Mouse (Mus musculus) CD4-positive, CD25-positive, alpha-beta regulatory T cell, adult 9 weeks (primary cell): ENCODE results near the gene Shisa8. TPM values are rescaled to one million over a fixed set of nuclear protein-coding genes. Genes with fewer than 3 reads are reported as not detected.

Source experiments
- polyA plus RNA-seq: library from polyadenylated mRNA; unstranded; fragments of 100-300 nt; shearing (Covaris generic); gene quantifications from one replicate; pipeline ENCODE4 v1.2.1, GENCODE M21; 2017

The Shisa8 gene
- polyA plus RNA-seq = not detected

DNA sequence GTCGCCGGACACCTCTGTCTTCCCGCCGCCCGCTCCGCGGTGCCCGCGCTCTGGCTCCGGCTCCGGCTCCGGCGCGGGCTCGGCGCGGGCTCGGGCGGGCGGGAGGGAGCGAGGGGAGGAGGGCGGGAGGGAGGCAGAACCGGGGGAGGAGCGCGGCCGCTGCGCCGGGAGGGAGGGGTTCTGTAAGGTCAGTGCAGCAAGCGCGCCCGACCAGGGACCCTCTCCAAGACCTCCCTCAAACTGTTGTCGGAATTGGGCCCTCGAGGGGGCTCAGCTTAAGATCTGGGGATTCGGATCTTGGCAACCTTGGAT lies at the start of gene Shisa8:
Shisa8 (minus strand) TSS at position 64 of the 312 bp plus-strand sequence.

GRCm38 (mm10) chr15:82252097-82252496 lies 39.5 kb upstream of the Shisa8 start, which contains the start of gene 1500009C09Rik:
Gene 1500009C09Rik (plus strand): TSS chr15:82252397.

DNA sequence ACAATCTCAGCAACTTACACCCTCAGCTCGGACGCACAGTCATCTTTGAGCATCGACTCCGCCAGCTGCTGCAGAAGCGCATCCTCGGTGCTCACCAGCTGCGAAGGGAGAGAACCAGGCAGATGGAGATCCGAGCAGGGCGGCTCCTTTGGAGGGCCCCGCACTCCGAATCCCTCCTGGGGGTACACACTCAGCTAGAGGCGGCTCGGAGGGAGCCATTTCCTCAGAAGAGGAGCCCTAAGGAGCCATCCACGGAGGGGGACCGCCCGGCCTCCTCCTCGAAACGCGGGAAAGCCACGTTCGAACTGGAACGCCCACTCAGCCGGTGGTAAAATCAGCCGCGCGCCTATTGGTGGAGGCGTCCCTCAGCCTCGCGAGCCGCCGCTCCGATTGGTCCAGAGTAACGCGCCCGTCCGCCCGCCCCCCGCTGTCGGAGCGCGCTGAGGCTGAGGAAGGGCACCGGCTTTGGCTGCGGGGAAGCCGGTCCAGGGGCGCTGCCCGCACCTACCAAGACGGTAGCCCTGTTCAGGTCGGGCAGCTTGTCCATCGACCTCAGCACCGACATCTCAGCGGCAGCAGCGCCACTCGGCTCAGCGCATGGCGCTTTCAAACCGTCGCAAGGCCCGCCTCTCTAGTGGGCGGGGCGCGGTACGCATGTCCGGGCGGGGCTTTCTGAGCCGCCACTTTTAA lies 31.6 kb upstream of the Shisa8 start, which contains the start of gene Cenpm:
Cenpm (minus strand) TSS at position 634 of the 690 bp plus-strand sequence.

DNA sequence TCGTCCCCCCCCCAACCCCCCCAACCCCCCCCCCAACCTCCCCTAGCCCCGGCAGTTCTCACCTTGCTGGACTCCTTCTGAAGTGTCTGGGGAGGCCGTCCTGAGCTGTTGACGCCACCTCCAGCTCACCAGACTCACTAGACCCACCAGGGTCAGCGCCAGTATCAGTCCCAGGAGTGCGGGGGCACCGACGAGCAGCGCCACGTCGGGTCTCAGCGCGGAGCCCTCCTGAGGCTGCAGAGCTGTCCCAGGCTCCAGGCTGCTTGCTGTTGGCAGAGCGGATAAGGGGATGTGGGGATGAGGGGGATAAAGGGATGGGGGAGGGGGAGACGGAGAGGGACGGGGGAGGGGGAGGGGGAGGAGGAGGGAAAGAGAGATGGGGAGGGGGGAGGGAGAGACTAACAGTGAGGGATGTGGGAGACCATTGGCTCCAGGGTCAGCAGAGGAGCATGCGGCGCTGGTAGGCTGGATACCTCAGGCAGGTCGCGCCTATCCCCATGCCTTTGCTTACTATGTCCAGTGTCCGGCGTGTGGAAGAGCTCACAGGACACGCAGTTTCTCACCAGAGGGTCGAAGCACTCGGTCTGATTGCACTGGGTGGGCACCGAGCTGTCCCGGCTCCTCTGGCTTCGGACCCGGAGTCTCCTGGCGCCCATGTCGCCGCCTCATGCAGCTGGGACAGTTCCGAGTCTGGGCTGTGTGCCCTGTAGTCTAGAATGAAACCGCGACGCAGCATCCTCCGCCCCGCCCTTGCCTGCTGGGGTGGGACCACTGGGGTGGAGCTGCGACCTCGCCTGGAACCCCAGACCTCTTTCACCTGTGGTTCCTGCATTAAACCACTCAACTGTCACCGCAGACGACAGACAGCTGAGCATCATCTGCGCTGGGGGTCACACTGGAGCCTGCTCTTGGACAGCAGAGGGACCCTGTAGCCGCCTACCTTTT lies 11.3 kb upstream of the Shisa8 start, which contains the start of gene Tnfrsf13c:
Tnfrsf13c (minus strand) TSS at position 713 of the 945 bp plus-strand sequence.

Other genes with a start within 250 kb of the Shisa8 start
- not detected for gene 1700029P11Rik, start 232.3 kb downstream of the Shisa8 start, polyA plus RNA-seq
- 79.4 TPM for gene Xrcc6, start 225.0 kb downstream of the Shisa8 start, polyA plus RNA-seq
- 16.0 TPM for gene Desi1, start 179.0 kb downstream of the Shisa8 start, polyA plus RNA-seq
- gene Snu13, start 165.2 kb downstream of the Shisa8 start, polyA plus RNA-seq = 183 TPM
- not detected for gene 4930407I10Rik, start 153.7 kb downstream of the Shisa8 start, polyA plus RNA-seq
- gene Mei1, start 142.8 kb downstream of the Shisa8 start, polyA plus RNA-seq = 0.11 TPM
- gene Ccdc134, start 84.9 kb downstream of the Shisa8 start, polyA plus RNA-seq = 32.0 TPM
- 187 TPM for gene Srebf2, start 65.6 kb downstream of the Shisa8 start, polyA plus RNA-seq
- gene Tnfrsf13c, start 11.6 kb upstream of the Shisa8 start, polyA plus RNA-seq = 2.0 TPM
- 7.9 TPM for gene Cenpm, start 31.9 kb upstream of the Shisa8 start, polyA plus RNA-seq
- not detected for gene 1500009C09Rik, start 39.6 kb upstream of the Shisa8 start, polyA plus RNA-seq
- not detected for gene Sept3, start 62.1 kb upstream of the Shisa8 start, polyA plus RNA-seq
- gene Wbp2nl, start 86.1 kb upstream of the Shisa8 start, polyA plus RNA-seq = not detected
- 68.6 TPM for gene Naga, start 126.1 kb upstream of the Shisa8 start, polyA plus RNA-seq
- gene Pheta2, start 126.1 kb upstream of the Shisa8 start, polyA plus RNA-seq = 5.3 TPM
- 241 TPM for gene Smdt1, start 126.1 kb upstream of the Shisa8 start, polyA plus RNA-seq
- gene Ndufa6, start 141.5 kb upstream of the Shisa8 start, polyA plus RNA-seq = 364 TPM
- gene Cyp2d22, start 167.4 kb upstream of the Shisa8 start, polyA plus RNA-seq = 10.7 TPM
- gene Cyp2d11, start 181.2 kb upstream of the Shisa8 start, polyA plus RNA-seq = not detected
- not detected for gene Cyp2d10, start 194.4 kb upstream of the Shisa8 start, polyA plus RNA-seq
- not detected for gene Cyp2d9, start 220.6 kb upstream of the Shisa8 start, polyA plus RNA-seq